Mouse (Mus musculus): ENCODE results near the gene Lmbrd2. TPM values are rescaled to one million over a fixed set of nuclear protein-coding genes. Genes with fewer than 3 reads are reported as not detected.
A peak's percentile ranks its signal among the peaks of the same experiment; 100 is the strongest.

Gene Lmbrd2
- 24.1 and 26.4 TPM in 2 replicates for total RNA-seq (2012; rRNA removed)

GRCm38 (mm10) chr15:9140252-9140680, at the start of gene Lmbrd2:
Lmbrd2 (plus strand) TSS chr15:9140550.
- in situ Hi-C loops (cut with MboI; ENCODE audit: low sequenced_read_pairs in 2 of 2, unreplicated experiment in 2 of 2) = no loop called here
- Histone ChIP-seq H3K36me3 (ENCODE audit: control insufficient read depth, insufficient read depth, low read length, poor library complexity, severe bottlenecking) (peaks cover 11% of the 10 kb centered on the region; the same call in 1 of the 2 replicates), H3K4me3 (ENCODE audit: insufficient read depth in 1 of 2, low read depth in 1 of 2, low read length in 2 of 2, poor library complexity in 1 of 2, severe bottlenecking in 1 of 2) (peak within 1 kb of the TSS; percentile 92 to 95), H3K9ac (ENCODE audit: insufficient read depth, low read depth, low read length, poor library complexity, severe bottlenecking) (peak within 1 kb of the TSS; percentile 95), H3K4me1 (ENCODE audit: control insufficient read depth in 2 of 2, insufficient read depth in 2 of 2, low read length in 2 of 2, poor library complexity in 1 of 2) (peaks cover 0 to 7% of the 10 kb centered on the region in 2 experiments; a peak in 3 of 4 replicates), H3K27ac (ENCODE audit: insufficient read depth, low read depth, low read length, poor library complexity, severe bottlenecking) (peak within 1 kb of the TSS; percentile 74), H3K9me3 (ENCODE audit: control insufficient read depth, insufficient read depth, low read depth, low read length) (no peaks in the 10 kb centered on the region)
- peak; percentile 98 for DNase-seq (ENCODE audit: low read depth, low spot score)
- TF ChIP-seq ZNF384 (IDR thresholded peaks at IDR 0.05; ENCODE audit: low read depth, low read length) (no peak), ZC3H11A (IDR thresholded peaks at IDR 0.05; ENCODE audit: borderline replicate concordance, low read depth, low read length) (no peak), CHD2 (IDR thresholded peaks at IDR 0.05; ENCODE audit: low read depth, low read length) (no peak), HCFC1 (IDR thresholded peaks at IDR 0.05; ENCODE audit: borderline replicate concordance, insufficient read depth, low read length) (peak; percentile 94)

- H3K9ac ChIP-seq (ENCODE audit: insufficient read depth, low read depth, low read length, poor library complexity, severe bottlenecking) = no peak overlapping the region
- DNase-seq (ENCODE audit: low read depth, low spot score) = no peak
- in situ Hi-C loops (cut with MboI; ENCODE audit: low sequenced_read_pairs in 2 of 2, unreplicated experiment in 2 of 2) = no loop called here
- no peak overlapping the region for H3K4me3 ChIP-seq (ENCODE audit: insufficient read depth in 1 of 2, low read depth in 1 of 2, low read length in 2 of 2, poor library complexity in 1 of 2, severe bottlenecking in 1 of 2)
- no peak overlapping the region for H3K27ac ChIP-seq (ENCODE audit: insufficient read depth, low read depth, low read length, poor library complexity, severe bottlenecking)
- H3K36me3 ChIP-seq (ENCODE audit: control insufficient read depth, insufficient read depth, low read length, poor library complexity, severe bottlenecking) = peaks cover 10% of the 10 kb centered on the region
- peaks cover 8% of the 10 kb centered on the region in 2 experiments for H3K4me1 ChIP-seq (ENCODE audit: control insufficient read depth in 2 of 2, insufficient read depth in 2 of 2, low read length in 2 of 2, poor library complexity in 1 of 2)
- TF ChIP-seq ZNF384 (IDR thresholded peaks at IDR 0.05; ENCODE audit: low read depth, low read length) = no peak
- no peak for TF ChIP-seq ZC3H11A (IDR thresholded peaks at IDR 0.05; ENCODE audit: borderline replicate concordance, low read depth, low read length)
- no peak for TF ChIP-seq HCFC1 (IDR thresholded peaks at IDR 0.05; ENCODE audit: borderline replicate concordance, insufficient read depth, low read length)
- no peak for TF ChIP-seq CHD2 (IDR thresholded peaks at IDR 0.05; ENCODE audit: low read depth, low read length)
- TF ChIP-seq MAFK (IDR thresholded peaks at IDR 0.05; ENCODE audit: insufficient read depth, low read depth, low read length) = no peak
- no peaks in the 10 kb centered on the region for H3K9me3 ChIP-seq (ENCODE audit: control insufficient read depth, insufficient read depth, low read depth, low read length)
These were observed 49.7 kb upstream of the Lmbrd2 start for GRCm38 (mm10) chr15:9090662-9091061.

- in situ Hi-C loops (cut with MboI; ENCODE audit: low sequenced_read_pairs in 2 of 2, unreplicated experiment in 2 of 2) = no loop called here
- Histone ChIP-seq H3K4me3 (ENCODE audit: insufficient read depth in 1 of 2, low read depth in 1 of 2, low read length in 2 of 2, poor library complexity in 1 of 2, severe bottlenecking in 1 of 2) (peak overlapping the region; percentile 24 to 30), H3K4me1 (ENCODE audit: control insufficient read depth in 2 of 2, insufficient read depth in 2 of 2, low read length in 2 of 2, poor library complexity in 1 of 2) (no peaks in the 10 kb centered on the region; a peak in 1 of 4 replicates), H3K9ac (ENCODE audit: insufficient read depth, low read depth, low read length, poor library complexity, severe bottlenecking) (peak overlapping the region; percentile 42; the same call in 1 of the 2 replicates), H3K27ac (ENCODE audit: insufficient read depth, low read depth, low read length, poor library complexity, severe bottlenecking) (peak overlapping the region; percentile 28), H3K9me3 (ENCODE audit: control insufficient read depth, insufficient read depth, low read depth, low read length) (no peaks in the 10 kb centered on the region), H3K36me3 (ENCODE audit: control insufficient read depth, insufficient read depth, low read length, poor library complexity, severe bottlenecking) (peaks cover 17% of the 10 kb centered on the region)
- DNase-seq (ENCODE audit: low read depth, low spot score) = no peak
- TF ChIP-seq ZC3H11A (IDR thresholded peaks at IDR 0.05; ENCODE audit: borderline replicate concordance, low read depth, low read length) (no peak), CHD2 (IDR thresholded peaks at IDR 0.05; ENCODE audit: low read depth, low read length) (no peak), ZNF384 (IDR thresholded peaks at IDR 0.05; ENCODE audit: low read depth, low read length) (no peak), MAFK (IDR thresholded peaks at IDR 0.05; ENCODE audit: insufficient read depth, low read depth, low read length) (no peak), HCFC1 (IDR thresholded peaks at IDR 0.05; ENCODE audit: borderline replicate concordance, insufficient read depth, low read length) (no peak)
These were observed 46.6 kb upstream of the Lmbrd2 start for GRCm38 (mm10) chr15:9093598-9094365.

GRCm38 (mm10) chr15:9094366-9094750, 46.0 kb upstream of the Lmbrd2 start:
- Histone ChIP-seq H3K4me1 (ENCODE audit: control insufficient read depth in 2 of 2, insufficient read depth in 2 of 2, low read length in 2 of 2, poor library complexity in 1 of 2) (no peaks in the 10 kb centered on the region; a peak in 1 of 4 replicates), H3K9ac (ENCODE audit: insufficient read depth, low read depth, low read length, poor library complexity, severe bottlenecking) (peak overlapping the region; percentile 42; the same call in 1 of the 2 replicates), H3K4me3 (ENCODE audit: insufficient read depth in 1 of 2, low read depth in 1 of 2, low read length in 2 of 2, poor library complexity in 1 of 2, severe bottlenecking in 1 of 2) (peak overlapping the region; percentile 30 to 42), H3K9me3 (ENCODE audit: control insufficient read depth, insufficient read depth, low read depth, low read length) (no peaks in the 10 kb centered on the region), H3K36me3 (ENCODE audit: control insufficient read depth, insufficient read depth, low read length, poor library complexity, severe bottlenecking) (peaks cover 19% of the 10 kb centered on the region), H3K27ac (ENCODE audit: insufficient read depth, low read depth, low read length, poor library complexity, severe bottlenecking) (peak overlapping the region; percentile 28)
- in situ Hi-C loops (cut with MboI; ENCODE audit: low sequenced_read_pairs in 2 of 2, unreplicated experiment in 2 of 2) = no loop called here
- no peak for TF ChIP-seq CHD2 (IDR thresholded peaks at IDR 0.05; ENCODE audit: low read depth, low read length)
- TF ChIP-seq HCFC1 (IDR thresholded peaks at IDR 0.05; ENCODE audit: borderline replicate concordance, insufficient read depth, low read length) = no peak
- no peak for TF ChIP-seq ZC3H11A (IDR thresholded peaks at IDR 0.05; ENCODE audit: borderline replicate concordance, low read depth, low read length)
- TF ChIP-seq MAFK (IDR thresholded peaks at IDR 0.05; ENCODE audit: insufficient read depth, low read depth, low read length) = no peak
- TF ChIP-seq ZNF384 (IDR thresholded peaks at IDR 0.05; ENCODE audit: low read depth, low read length) = no peak
- peak; percentile 65 for DNase-seq (ENCODE audit: low read depth, low spot score)

All from ES-E14 (cell line).